Mouse (Mus musculus): ENCODE measurements around the gene Naa20. TPM values are rescaled to one million over a fixed set of nuclear protein-coding genes. Genes with fewer than 3 reads are reported as not detected.

Naa20 gene
- total RNA-seq, 2 experiments from 2014 or later = 54.6 to 57.2 TPM

DNA sequence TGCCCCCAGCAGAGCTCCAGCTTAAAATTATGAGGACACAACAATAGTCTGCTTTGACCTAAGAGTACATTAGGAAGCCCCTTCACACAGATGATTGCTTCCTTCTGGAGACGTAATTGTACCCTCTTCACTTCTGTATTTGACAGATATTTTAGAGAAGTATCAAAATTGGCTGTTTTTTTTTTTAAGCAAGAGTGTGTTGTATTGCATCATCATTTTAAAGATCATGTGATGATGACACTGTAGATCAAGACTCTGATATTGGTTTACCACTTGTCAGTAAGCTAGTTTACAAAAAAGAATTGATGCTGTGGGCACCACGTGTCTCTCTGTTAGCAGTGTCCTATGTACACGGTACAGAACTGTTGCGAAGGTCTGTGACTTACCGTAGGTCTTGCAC is 50.8 kb downstream of the Naa20 start:
- no peak for DNase-seq

DNA sequence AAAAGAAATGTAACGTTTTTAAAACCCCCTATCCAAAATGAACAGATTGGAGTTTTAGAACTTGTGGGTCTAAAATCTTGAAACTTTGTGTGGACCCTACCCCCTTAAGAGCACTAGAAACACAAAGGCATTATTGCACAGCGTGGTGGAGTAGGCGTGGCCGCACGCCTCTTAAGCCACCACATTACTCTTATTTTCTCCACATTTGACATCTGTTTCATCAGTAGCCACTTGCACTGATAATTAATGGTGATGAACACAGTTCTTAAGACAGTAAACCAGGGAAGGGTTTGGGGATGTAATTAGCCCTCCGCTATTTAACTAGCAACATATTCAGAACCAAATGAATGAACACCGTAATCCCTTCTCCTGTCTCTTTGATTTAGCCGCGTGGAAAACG is 53.9 kb downstream of the Naa20 start:
- DNase-seq = no peak

DNA sequence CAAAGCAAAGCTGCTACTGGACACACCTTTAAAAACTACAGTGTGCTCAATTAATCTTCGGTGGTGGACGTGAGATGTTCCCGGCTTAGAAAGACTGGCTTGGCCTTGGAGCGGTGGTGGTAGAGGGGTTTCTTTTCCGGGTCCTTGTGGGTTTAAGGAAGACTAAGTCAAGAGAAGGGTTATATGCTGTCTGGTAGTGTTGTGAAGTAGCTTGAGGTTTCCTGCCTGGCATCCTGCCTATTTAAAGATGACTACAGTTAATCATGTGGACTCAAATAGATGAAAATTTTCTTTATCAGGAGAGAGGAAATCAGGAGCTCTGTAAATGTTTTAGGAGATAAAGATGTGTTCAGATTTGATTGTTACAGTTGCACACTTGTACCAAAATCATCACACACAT is 54.4 kb downstream of the Naa20 start:
- DNase-seq = no peak

DNA sequence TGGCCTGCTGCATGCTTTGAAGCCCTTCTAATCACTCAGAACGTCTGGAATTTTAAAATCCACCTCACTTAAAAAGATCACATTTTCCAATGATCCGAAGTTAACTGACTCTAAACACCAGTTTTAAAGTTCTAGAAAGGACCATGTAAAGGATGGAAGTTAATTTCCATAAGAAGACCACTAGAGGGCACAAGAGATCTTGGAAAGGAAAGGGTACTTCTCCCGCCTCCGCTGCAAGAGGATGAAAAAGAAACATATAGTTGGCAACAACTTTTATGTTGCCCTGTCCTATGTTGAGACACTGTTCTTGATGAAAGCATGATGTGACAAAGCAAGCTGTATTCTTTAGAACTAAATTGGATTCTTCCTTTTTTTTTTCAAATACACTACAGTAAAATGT is 55.6 kb downstream of the Naa20 start:
- DNase-seq = no peak

DNA sequence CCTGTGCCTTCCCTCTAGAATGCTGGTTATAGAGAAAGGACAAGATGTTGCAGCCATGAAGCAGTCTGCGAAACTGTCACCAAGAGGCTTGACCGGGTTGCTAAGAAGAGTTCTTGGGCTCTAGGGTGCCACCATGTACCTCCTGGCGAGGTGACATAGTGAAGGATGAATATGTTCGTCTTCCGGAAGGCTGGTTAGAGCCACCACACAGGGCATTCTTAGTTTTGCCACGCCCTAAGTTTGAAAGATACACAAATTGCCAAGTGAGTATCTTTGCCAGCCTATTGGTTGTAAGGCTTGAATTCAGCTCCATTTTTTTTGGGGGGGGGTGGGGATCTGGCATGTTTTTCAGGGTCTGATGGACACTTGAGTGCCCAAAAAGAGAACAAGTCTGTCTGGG is 56.2 kb downstream of the Naa20 start:
- DNase-seq = no peak

DNA sequence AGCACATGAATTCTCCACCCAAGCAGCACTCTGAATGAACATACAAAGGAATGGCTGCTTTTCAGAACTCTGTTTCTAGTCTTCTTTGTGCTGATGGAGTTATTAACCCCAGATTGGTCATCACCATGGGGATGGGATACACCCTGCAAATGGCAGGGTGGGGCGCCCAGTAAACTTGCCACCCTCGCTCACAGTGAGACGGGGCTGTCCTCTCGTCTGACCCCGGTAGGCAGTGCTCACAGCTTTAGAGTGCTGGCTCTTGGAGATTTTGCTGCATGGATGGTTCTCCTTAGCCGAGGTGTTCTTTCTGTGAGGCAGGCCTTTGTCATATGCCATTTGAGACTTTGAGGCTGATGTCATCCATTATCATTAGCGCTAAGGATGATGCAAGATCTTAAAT is 56.7 kb downstream of the Naa20 start:
- no peak for DNase-seq

DNA sequence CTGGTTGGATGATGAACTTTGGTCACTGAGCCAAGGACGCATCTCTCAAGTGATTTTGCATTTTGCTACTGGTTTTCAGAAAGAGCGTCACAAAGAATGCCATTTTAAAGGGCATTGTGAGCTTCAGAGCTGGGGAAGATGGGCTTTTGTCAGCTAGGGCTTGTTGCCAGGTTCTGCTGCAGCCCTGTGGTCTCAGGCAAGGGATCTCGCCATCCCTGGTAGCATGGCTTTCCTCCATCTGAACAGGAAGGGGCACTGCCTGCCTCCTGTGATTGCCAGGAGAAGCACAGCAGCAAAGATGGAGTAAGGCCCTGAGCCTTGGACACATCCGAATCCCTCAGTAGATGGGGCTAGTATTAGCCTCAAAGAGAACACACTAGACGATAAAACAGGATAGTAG is 60.0 kb downstream of the Naa20 start:
- DNase-seq = no peak

Small RNAs within 50 kb of the gene (microRNA-seq; reads per million reads assigned to microRNA genes)
- 0 reads per million in 2 experiments for gene Gm25026 (ENCODE audit: borderline replicate concordance in 2 of 2)

Other genes with a start within 250 kb of the Naa20 start
- gene Rin2, start 226.9 kb upstream of the Naa20 start, total RNA-seq (2021) = 10 to 100 TPM in 1 of 2 experiments, 1 to 10 TPM in 1; 9.4 to 14.2 TPM
- not detected for gene Cfap61, start 32.7 kb downstream of the Naa20 start, total RNA-seq (2021)
- 10 to 100 TPM; 13.3 to 14.2 TPM for gene Crnkl1, start 32.9 kb downstream of the Naa20 start, total RNA-seq (2021)